Mouse (Mus musculus): ENCODE data around the gene Entpd8. TPM values are rescaled to one million over a fixed set of nuclear protein-coding genes. Genes with fewer than 3 reads are reported as not detected.

The Entpd8 gene
- polyA plus RNA-seq, 1 experiment from 2014 or later = not detected

GRCm38 (mm10) chr2:25098956-25099355 is 18.9 kb downstream of the Entpd8 start:
- no peak overlapping the region for H3K4me3 ChIP-seq (replicated peaks)
- peak; percentile 78 for ATAC-seq (ENCODE audit: low FRiP score)
- H3K4me1 ChIP-seq = peaks cover 25% of the 10 kb centered on the region
- H3K27ac ChIP-seq = 0 out of 2 replicates have a peak overlapping the region, but pooled peaks have one; percentile 73
- H3K9ac ChIP-seq = peak overlapping the region; percentile 36; the same call in 1 of the 2 replicates
- H3K36me3 ChIP-seq (replicated peaks) = no peaks in the 10 kb centered on the region
- H3K27me3 ChIP-seq = peaks cover 18% of the 10 kb centered on the region
- H3K4me2 ChIP-seq = no peak overlapping the region
- no peaks in the 10 kb centered on the region for H3K9me3 ChIP-seq
- WGBS = 43% methylated on average over 5 of the region's 5 CpGs

GRCm38 (mm10) chr2:25099703-25100102 is 19.6 kb downstream of the Entpd8 start:
- H3K9me3 ChIP-seq = no peaks in the 10 kb centered on the region
- H3K4me3 ChIP-seq (replicated peaks) = no peak overlapping the region
- peak overlapping the region; percentile 73 for H3K27ac ChIP-seq
- no peak; the same call in 1 of the 2 replicates for ATAC-seq (ENCODE audit: low FRiP score)
- H3K4me2 ChIP-seq = no peak overlapping the region
- H3K9ac ChIP-seq = no peak overlapping the region
- no peaks in the 10 kb centered on the region for H3K36me3 ChIP-seq (replicated peaks)
- H3K4me1 ChIP-seq = peaks cover 25% of the 10 kb centered on the region
- peaks cover 12% of the 10 kb centered on the region for H3K27me3 ChIP-seq
- WGBS = 50% methylated on average over 3 of the region's 3 CpGs

GRCm38 (mm10) chr2:25104122-25104521 is 24.0 kb downstream of the Entpd8 start:
- no peak for ATAC-seq (ENCODE audit: low FRiP score)
- Histone ChIP-seq H3K4me3 (replicated peaks) (no peak overlapping the region), H3K9ac (no peak overlapping the region), H3K27ac (no peak overlapping the region), H3K27me3 (no peaks in the 10 kb centered on the region), H3K36me3 (replicated peaks) (no peaks in the 10 kb centered on the region), H3K9me3 (no peaks in the 10 kb centered on the region), H3K4me1 (peaks cover 12% of the 10 kb centered on the region), H3K4me2 (no peak overlapping the region)
- 93% methylated on average over 2 of the region's 2 CpGs for WGBS

GRCm38 (mm10) chr2:25106045-25106444 is 25.9 kb downstream of the Entpd8 start:
- Histone ChIP-seq H3K4me3 (replicated peaks) (no peak overlapping the region), H3K27ac (no peak overlapping the region), H3K4me2 (no peak overlapping the region), H3K27me3 (no peaks in the 10 kb centered on the region), H3K36me3 (replicated peaks) (no peaks in the 10 kb centered on the region), H3K9ac (0 out of 2 replicates have a peak overlapping the region, but pooled peaks have one; percentile 4), H3K4me1 (0 out of 2 replicates have a peak, but pooled peaks cover 2% of the 10 kb centered on the region), H3K9me3 (no peaks in the 10 kb centered on the region)
- 80% methylated on average over 3 of the region's 3 CpGs for WGBS
- no peak for ATAC-seq (ENCODE audit: low FRiP score)

GRCm38 (mm10) chr2:25109487-25109886 is 29.4 kb downstream of the Entpd8 start:
- Histone ChIP-seq H3K4me1 (peaks cover 8% of the 10 kb centered on the region; the same call in 1 of the 2 replicates), H3K9me3 (no peaks in the 10 kb centered on the region), H3K4me3 (replicated peaks) (no peak overlapping the region), H3K4me2 (no peak overlapping the region), H3K36me3 (replicated peaks) (no peaks in the 10 kb centered on the region), H3K27ac (no peak overlapping the region), H3K9ac (no peak overlapping the region; the same call in 1 of the 2 replicates), H3K27me3 (no peaks in the 10 kb centered on the region)
- no peak for ATAC-seq (ENCODE audit: low FRiP score)

- no peak overlapping the region for H3K4me3 ChIP-seq (replicated peaks)
- H3K9me3 ChIP-seq = no peaks in the 10 kb centered on the region
- H3K27me3 ChIP-seq = no peaks in the 10 kb centered on the region
- no peak overlapping the region for H3K4me2 ChIP-seq
- 0 out of 2 replicates have a peak overlapping the region, but pooled peaks have one; percentile 42 for H3K27ac ChIP-seq
- no peaks in the 10 kb centered on the region for H3K36me3 ChIP-seq (replicated peaks)
- peaks cover 10% of the 10 kb centered on the region; the same call in 1 of the 2 replicates for H3K4me1 ChIP-seq
- no peak for ATAC-seq (ENCODE audit: low FRiP score)
- no peak overlapping the region for H3K9ac ChIP-seq
These were observed 30.5 kb downstream of the Entpd8 start for GRCm38 (mm10) chr2:25110505-25111183.

GRCm38 (mm10) chr2:25111184-25111791 is 31.2 kb downstream of the Entpd8 start:
- WGBS = 67% methylated on average over 9 of the region's 9 CpGs
- no peak for ATAC-seq (ENCODE audit: low FRiP score)

GRCm38 (mm10) chr2:25114308-25114707 is 34.2 kb downstream of the Entpd8 start:
- no peak overlapping the region for H3K4me3 ChIP-seq (replicated peaks)
- peaks cover 13% of the 10 kb centered on the region; the same call in 1 of the 2 replicates for H3K4me1 ChIP-seq
- no peak overlapping the region for H3K4me2 ChIP-seq
- H3K27me3 ChIP-seq = no peaks in the 10 kb centered on the region
- no peaks in the 10 kb centered on the region for H3K9me3 ChIP-seq
- H3K27ac ChIP-seq = no peak overlapping the region
- H3K9ac ChIP-seq = no peak overlapping the region
- H3K36me3 ChIP-seq (replicated peaks) = no peaks in the 10 kb centered on the region
- WGBS = 87% methylated on average over 2 of the region's 2 CpGs
- ATAC-seq (ENCODE audit: low FRiP score) = no peak

More at GRCm38 (mm10) chr2:25111184-25111791, 31.2 kb downstream of the Entpd8 start:
- H3K9ac ChIP-seq = no peak overlapping the region
- peaks cover 13% of the 10 kb centered on the region; the same call in 1 of the 2 replicates for H3K4me1 ChIP-seq
- H3K4me2 ChIP-seq = no peak overlapping the region
- no peaks in the 10 kb centered on the region for H3K27me3 ChIP-seq
- 0 out of 2 replicates have a peak overlapping the region, but pooled peaks have one; percentile 42 for H3K27ac ChIP-seq
- H3K4me3 ChIP-seq (replicated peaks) = no peak overlapping the region
- no peaks in the 10 kb centered on the region for H3K36me3 ChIP-seq (replicated peaks)
- no peaks in the 10 kb centered on the region for H3K9me3 ChIP-seq

- H3K36me3 ChIP-seq (replicated peaks) = no peaks in the 10 kb centered on the region
- ATAC-seq (ENCODE audit: low FRiP score) = no peak
- H3K4me2 ChIP-seq = no peak overlapping the region
- H3K9ac ChIP-seq = no peak overlapping the region
- 72% methylated on average over 2 of the region's 2 CpGs for WGBS
- no peaks in the 10 kb centered on the region for H3K27me3 ChIP-seq
- no peaks in the 10 kb centered on the region for H3K9me3 ChIP-seq
- no peak overlapping the region for H3K27ac ChIP-seq
- H3K4me3 ChIP-seq (replicated peaks) = no peak overlapping the region
- peaks cover 13% of the 10 kb centered on the region; the same call in 1 of the 2 replicates for H3K4me1 ChIP-seq
These were observed 35.3 kb downstream of the Entpd8 start for GRCm38 (mm10) chr2:25115442-25115841.

GRCm38 (mm10) chr2:25120963-25121362 is 40.9 kb downstream of the Entpd8 start:
- Histone ChIP-seq H3K9me3 (no peaks in the 10 kb centered on the region), H3K9ac (no peak overlapping the region), H3K27me3 (no peaks in the 10 kb centered on the region), H3K27ac (no peak overlapping the region), H3K36me3 (replicated peaks) (no peaks in the 10 kb centered on the region), H3K4me3 (replicated peaks) (no peak overlapping the region), H3K4me2 (no peak overlapping the region), H3K4me1 (peaks cover 20% of the 10 kb centered on the region)
- no peak for ATAC-seq (ENCODE audit: low FRiP score)
- 88% methylated on average over 7 of the region's 7 CpGs for WGBS

GRCm38 (mm10) chr2:25122666-25123065 is 42.6 kb downstream of the Entpd8 start:
- Histone ChIP-seq H3K9me3 (no peaks in the 10 kb centered on the region), H3K4me2 (no peak overlapping the region), H3K4me1 (peaks cover 35% of the 10 kb centered on the region), H3K9ac (no peak overlapping the region), H3K27me3 (no peaks in the 10 kb centered on the region), H3K4me3 (replicated peaks) (no peak overlapping the region), H3K36me3 (replicated peaks) (no peaks in the 10 kb centered on the region), H3K27ac (no peak overlapping the region)
- no peak for ATAC-seq (ENCODE audit: low FRiP score)
- 83% methylated on average over 2 of the region's 2 CpGs for WGBS

- Histone ChIP-seq H3K4me1 (peaks cover 44% of the 10 kb centered on the region), H3K9ac (no peak overlapping the region), H3K36me3 (replicated peaks) (no peaks in the 10 kb centered on the region), H3K9me3 (no peaks in the 10 kb centered on the region), H3K27me3 (no peaks in the 10 kb centered on the region), H3K4me2 (no peak overlapping the region), H3K4me3 (replicated peaks) (no peak overlapping the region), H3K27ac (no peak overlapping the region)
- 93% methylated on average over 5 of the region's 5 CpGs for WGBS
- ATAC-seq (ENCODE audit: low FRiP score) = no peak
These were observed 43.4 kb downstream of the Entpd8 start for GRCm38 (mm10) chr2:25123527-25123926.

Data from forebrain, embryonic 12.5 days (tissue).